In genomic region chr16:90298426-90299300, GRCm38 (mm10) we compare ENCODE assay signal across 9 mouse cellular contexts. TPM values are rescaled to one million over a fixed set of nuclear protein-coding genes. Genes with fewer than 3 reads are reported as not detected.
DNase-seq lines count a peak whose midpoint lies in the region; ATAC-seq and TF ChIP-seq lines count a peak whose summit lies in the region.
"Had no signal": no experiment of that assay in that cellular context is flagged by ENCODE, and none has a peak within 500 bp of the region (broad histone marks: within the 10 kb centered on the region; RNA-seq: fewer than 3 reads in every experiment).

No protein-coding gene starts in this region.

- no peak for TF ChIP-seq CTCF in brain, embryonic 14.5 days (IDR thresholded peaks at IDR 0.05; ENCODE audit: borderline replicate concordance, extremely low read depth, insufficient read depth, insufficient read length)
- TF ChIP-seq CTCF in forebrain, postnatal 0 days (IDR thresholded peaks at IDR 0.05; ENCODE audit: low read depth) = no peak
- TF ChIP-seq CTCF in lung, postnatal 0 days (IDR thresholded peaks at IDR 0.05) = no peak

- intact Hi-C loops in left cerebral cortex, postnatal 14 days (cut with DNase I) = no loop called here

- TF ChIP-seq POLR2A in brain, embryonic 14.5 days (IDR thresholded peaks at IDR 0.05; ENCODE audit: borderline replicate concordance, extremely low read depth, insufficient read depth, insufficient read length, poor library complexity, severe bottlenecking) = no peak

- H3K36me3 ChIP-seq in kidney, embryonic 16.5 days (ENCODE audit: insufficient read depth, low read length) = no peaks in the 10 kb centered on the region
- no peaks in the 10 kb centered on the region for H3K36me3 ChIP-seq in forebrain, postnatal 0 days (ENCODE audit: insufficient read depth)
- H3K36me3 ChIP-seq in midbrain, embryonic 14.5 days (ENCODE audit: control insufficient read depth, insufficient read depth, low read length) = no peaks in the 10 kb centered on the region
- H3K36me3 ChIP-seq in lung, postnatal 0 days (ENCODE audit: insufficient read depth, low read length) = no peaks in the 10 kb centered on the region

- H3K27me3 ChIP-seq in kidney, embryonic 16.5 days (ENCODE audit: insufficient read depth, low read length) = peaks cover 7% of the 10 kb centered on the region
- no peaks in the 10 kb centered on the region for H3K27me3 ChIP-seq in forebrain, postnatal 0 days (ENCODE audit: insufficient read depth, low read length)
- no peaks in the 10 kb centered on the region for H3K27me3 ChIP-seq in midbrain, embryonic 14.5 days (ENCODE audit: control insufficient read depth, insufficient read depth, low read length)
- H3K27me3 ChIP-seq in lung, postnatal 0 days (replicated peaks; ENCODE audit: insufficient read depth, low read length) = no peaks in the 10 kb centered on the region

- no peak overlapping the region for H3K27ac ChIP-seq in kidney, embryonic 16.5 days (ENCODE audit: low read length)
- no peak overlapping the region for H3K27ac ChIP-seq in forebrain, postnatal 0 days (ENCODE audit: low read depth, low read length)
- H3K27ac ChIP-seq in midbrain, embryonic 14.5 days (replicated peaks; ENCODE audit: low read depth, low read length) = no peak overlapping the region
- H3K27ac ChIP-seq in lung, postnatal 0 days (ENCODE audit: low read length) = no peak overlapping the region

- H3K4me2 ChIP-seq in kidney, embryonic 16.5 days (replicated peaks; ENCODE audit: low read depth, low read length) = peak overlapping the region; percentile 10; the same call in 1 of the 2 replicates
- H3K4me2 ChIP-seq in forebrain, postnatal 0 days (ENCODE audit: low read depth) = peak overlapping the region; percentile 10
- peak overlapping the region; percentile 29 for H3K4me2 ChIP-seq in midbrain, embryonic 14.5 days (ENCODE audit: low read length)
- no peak overlapping the region for H3K4me2 ChIP-seq in lung, postnatal 0 days (replicated peaks; ENCODE audit: low read depth, low read length)

- no peak for DNase-seq in kidney, adult 11 months
- peak; percentile 63 for DNase-seq in brain, embryonic 14.5 days (ENCODE audit: low read depth)
- DNase-seq in forebrain, postnatal 0 days = peak; percentile 46
- DNase-seq in midbrain, embryonic 14.5 days = peak; percentile 56
- DNase-seq in left cerebral cortex, postnatal 14 days (ENCODE audit: low spot score in 2 of 2) = no peak
- no peak for DNase-seq in lung, postnatal 0 days (ENCODE audit: low spot score)
- no peak for DNase-seq in cerebellum, postnatal 25 days

- H3K9me3 ChIP-seq in kidney, embryonic 16.5 days (ENCODE audit: low read length) = no peaks in the 10 kb centered on the region
- H3K9me3 ChIP-seq in forebrain, postnatal 0 days (ENCODE audit: low read length) = no peaks in the 10 kb centered on the region
- H3K9me3 ChIP-seq in midbrain, embryonic 14.5 days (ENCODE audit: control insufficient read depth, low read length) = no peaks in the 10 kb centered on the region
- H3K9me3 ChIP-seq in lung, postnatal 0 days (ENCODE audit: low read length) = no peaks in the 10 kb centered on the region

- no peak overlapping the region for H3K4me3 ChIP-seq in kidney, embryonic 16.5 days (ENCODE audit: low read length)
- no peak overlapping the region for H3K4me3 ChIP-seq in forebrain, postnatal 0 days (ENCODE audit: low read depth, low read length)
- H3K4me3 ChIP-seq in midbrain, embryonic 14.5 days (replicated peaks; ENCODE audit: low read depth, low read length) = no peak overlapping the region
- H3K4me3 ChIP-seq in lung, postnatal 0 days (ENCODE audit: low read depth, low read length) = no peak overlapping the region
- H3K4me3 ChIP-seq: erythroblast, embryonic 14.5 days had no signal

- H3K9ac ChIP-seq in kidney, embryonic 16.5 days (replicated peaks; ENCODE audit: low read length) = no peak overlapping the region
- H3K9ac ChIP-seq in forebrain, postnatal 0 days = no peak overlapping the region; the same call in 1 of the 2 replicates
- no peak overlapping the region; the same call in 1 of the 2 replicates for H3K9ac ChIP-seq in midbrain, embryonic 14.5 days (replicated peaks; ENCODE audit: low read length)
- H3K9ac ChIP-seq in lung, postnatal 0 days (replicated peaks; ENCODE audit: low read depth) = no peak overlapping the region

- 11% methylated on average over 21 of the region's 21 CpGs for WGBS in kidney, embryonic 16.5 days
- 9% methylated on average over 21 of the region's 21 CpGs for WGBS in forebrain, postnatal 0 days
- 13% methylated on average over 21 of the region's 21 CpGs for WGBS in midbrain, embryonic 14.5 days
- WGBS in lung, postnatal 0 days = 17% methylated on average over 21 of the region's 21 CpGs

- no peak for ATAC-seq in kidney, embryonic 16.5 days (ENCODE audit: low FRiP score, low TSS enrichment)
- ATAC-seq in forebrain, postnatal 0 days = peak; percentile 81
- no peak; the same call in 1 of the 2 replicates for ATAC-seq in midbrain, embryonic 14.5 days (ENCODE audit: low FRiP score, low TSS enrichment)
- ATAC-seq in lung, postnatal 0 days = no peak

- no peak for TF ChIP-seq EP300 in lung, postnatal 0 days (IDR thresholded peaks at IDR 0.05)

- 0 out of 2 replicates have a peak, but pooled peaks cover 5% of the 10 kb centered on the region for H3K4me1 ChIP-seq in kidney, embryonic 16.5 days (ENCODE audit: insufficient read depth, low read length)
- no peaks in the 10 kb centered on the region for H3K4me1 ChIP-seq in forebrain, postnatal 0 days (ENCODE audit: insufficient read depth)
- peaks cover 8% of the 10 kb centered on the region; the same call in 1 of the 2 replicates for H3K4me1 ChIP-seq in midbrain, embryonic 14.5 days (ENCODE audit: control insufficient read depth, insufficient read depth, low read length)
- H3K4me1 ChIP-seq in lung, postnatal 0 days (ENCODE audit: insufficient read depth, low read depth, low read length) = no peaks in the 10 kb centered on the region

RNA-seq across cellular contexts. Expression of gene Scaf4, which starts 14.4 kb away (rescaled TPM):
- 22.1 and 29.2 TPM in 2 replicates for polyA plus RNA-seq in kidney, embryonic 16.5 days (2015; fragmentation: Nextera tagmentation; extraction: Ambion mirVana)
- 52.6 and 61.2 TPM in 2 replicates for polyA plus RNA-seq in brain, embryonic 14.5 days (2012; rRNA removed)
- 10.7 and 15.7 TPM in 2 replicates for total RNA-seq in forebrain, postnatal 0 days (2014; rRNA removed)
- polyA plus RNA-seq in forebrain, postnatal 0 days (2015; fragmentation: Nextera tagmentation; extraction: Ambion mirVana) = 12.2 and 16.9 TPM in 2 replicates
- 18.9 and 28.2 TPM in 2 replicates for polyA plus RNA-seq in midbrain, embryonic 14.5 days (2014; fragmentation: Nextera tagmentation; extraction: Ambion mirVana)
- total RNA-seq in left cerebral cortex, postnatal 14 days (2021) = 10 to 100 TPM; 39.6 to 40.8 TPM
- 12.1 and 12.9 TPM in 2 replicates for polyA plus RNA-seq in lung, postnatal 0 days (2015; fragmentation: Nextera tagmentation; extraction: Ambion mirVana)

Comparison
In these comparisons a context has a peak if more than half of its experiments do, and no peak if none do; other contexts are left out.
1. DNase-seq: peak in brain, embryonic 14.5 days (single experiment), forebrain, postnatal 0 days (single experiment) and midbrain, embryonic 14.5 days (single experiment); none in kidney, adult 11 months (single experiment), left cerebral cortex, postnatal 14 days (0 of 2), lung, postnatal 0 days (single experiment) and cerebellum, postnatal 25 days (0 of 2).